Mouse (Mus musculus) stomach, embryonic 16.5 days (tissue): ENCODE measurements around the gene Ccna1. TPM values are rescaled to one million over a fixed set of nuclear protein-coding genes. Genes with fewer than 3 reads are reported as not detected.

Source experiments
- ATAC-seq: fragments of 200-750 bp; cut with Nextera tagmentation; 2 replicates; pipeline ENCODE4 v1.8.0; 2017; ENCODE audit warnings: moderate number of reproducible peaks, moderate TSS enrichment; ENCODE audit not compliant: insufficient read depth, low FRiP score
- H3K27ac ChIP-seq: fragments of 300-500 bp; sonication (generic); 2 replicates; pipeline ENCODE4 v1.5.1; 2014; ENCODE audit warnings: low read length
- H3K27me3 ChIP-seq: fragments of 300-500 bp; sonication (generic); 2 replicates; pipeline ENCODE4 v1.6.1; 2014; ENCODE audit warnings: low read length, control low read depth, mixed read lengths; ENCODE audit not compliant: control insufficient read depth, insufficient read depth
- H3K36me3 ChIP-seq: fragments of 300-500 bp; sonication (generic); 2 replicates; pipeline ENCODE4 v1.6.1; 2014; ENCODE audit warnings: low read length; ENCODE audit not compliant: control insufficient read depth, insufficient read depth
- H3K4me1 ChIP-seq: fragments of 300-500 bp; sonication (generic); 2 replicates; pipeline ENCODE4 v1.6.1; 2014; ENCODE audit warnings: low read length, control low read depth, mixed read lengths; ENCODE audit not compliant: control insufficient read depth, insufficient read depth
- H3K4me2 ChIP-seq: fragments of 300-500 bp; sonication (generic); 2 replicates; pipeline ENCODE4 v1.6.1; 2014; ENCODE audit warnings: low read depth, low read length, mixed read lengths
- H3K4me3 ChIP-seq: fragments of 300-500 bp; sonication (generic); replicated peaks from 2 replicates; pipeline ENCODE4 v1.5.1; 2014; ENCODE audit warnings: mild to moderate bottlenecking, low read length
- H3K9ac ChIP-seq: fragments of 300-500 bp; sonication (generic); 2 replicates; pipeline ENCODE4 v1.6.1; 2014; ENCODE audit warnings: low read length
- H3K9me3 ChIP-seq: fragments of 300-500 bp; sonication (generic); replicated peaks from 2 replicates; pipeline ENCODE4 v1.6.1; 2016; ENCODE audit warnings: low read length, control low read depth; ENCODE audit not compliant: control insufficient read depth
- WGBS: fragments of 180-500 bp; shearing (Covaris S2); extraction: QIAGEN DNeasy Blood & Tissue Kit; methylation state at CpG from one replicate; pipeline ENCODE4 v1.1.7; 2014; 5-methylcytosine and 5-hydroxymethylcytosine counted together
- polyA plus RNA-seq: library from polyadenylated mRNA; unstranded; fragments of >200 nt; fragmentation: Nextera tagmentation; extraction: Ambion mirVana; gene quantifications from 2 replicates; pipeline ENCODE4 v1.2.1, GENCODE M21; 2015

The Ccna1 gene
- polyA plus RNA-seq, 1 experiment from 2014 or later: 1.8 TPM

- H3K27ac ChIP-seq: no peak overlapping the region
- no peak for ATAC-seq
- no peaks in the 10 kb centered on the region for H3K27me3 ChIP-seq
- 66% methylated on average over 4 of the region's 4 CpGs for WGBS
- no peaks in the 10 kb centered on the region for H3K9me3 ChIP-seq
- H3K9ac ChIP-seq: no peak overlapping the region
- no peak overlapping the region for H3K4me2 ChIP-seq
- no peaks in the 10 kb centered on the region for H3K36me3 ChIP-seq
- no peak overlapping the region for H3K4me3 ChIP-seq
- H3K4me1 ChIP-seq: no peaks in the 10 kb centered on the region
Measured at GRCm38 (mm10) chr3:55004036-55004435, 51.3 kb downstream of the Ccna1 start.

DNA sequence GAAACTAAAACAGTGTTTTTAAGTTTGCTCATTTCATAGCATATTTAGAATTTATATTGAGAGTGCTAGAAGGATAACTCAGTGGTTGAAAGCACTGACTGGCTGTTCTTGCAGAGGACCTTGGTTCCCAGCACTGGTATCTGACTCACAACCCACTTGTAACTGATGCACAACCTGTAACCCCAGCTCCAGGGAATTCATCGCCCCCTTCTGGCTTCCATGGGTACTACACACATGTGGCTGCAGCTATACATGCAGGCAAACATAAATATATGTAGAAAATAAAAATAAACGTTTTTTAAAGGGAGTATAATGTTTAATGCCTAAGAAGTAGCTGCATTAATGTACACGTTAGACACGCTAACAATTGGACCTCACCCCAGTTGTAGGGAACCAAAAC lies 53.6 kb downstream of the Ccna1 start:
- no peaks in the 10 kb centered on the region for H3K9me3 ChIP-seq
- H3K4me2 ChIP-seq: no peak overlapping the region
- no peaks in the 10 kb centered on the region for H3K27me3 ChIP-seq
- H3K27ac ChIP-seq: no peak overlapping the region
- ATAC-seq: no peak
- H3K4me1 ChIP-seq: no peaks in the 10 kb centered on the region
- no peak overlapping the region for H3K4me3 ChIP-seq
- H3K9ac ChIP-seq: no peak overlapping the region
- no peaks in the 10 kb centered on the region for H3K36me3 ChIP-seq
- WGBS: 67% methylated on average over 4 of the region's 4 CpGs

Other genes with a start within 250 kb of the Ccna1 start
- gene Rfxap, start 247.7 kb downstream of the Ccna1 start, polyA plus RNA-seq: 19.0 and 19.4 TPM in 2 replicates
- 0.10 TPM in 2 replicates for gene Sertm1, start 139.6 kb downstream of the Ccna1 start, polyA plus RNA-seq
- 36.0 and 40.1 TPM in 2 replicates for gene Spg20, start 56.6 kb upstream of the Ccna1 start, polyA plus RNA-seq
- gene Ccdc169, start 81.8 kb upstream of the Ccna1 start, polyA plus RNA-seq: not detected in 2 replicates
- not detected in 2 replicates for gene Sohlh2, start 126.5 kb upstream of the Ccna1 start, polyA plus RNA-seq
- 9.8 and 11.8 TPM in 2 replicates for gene Dclk1, start 186.9 kb upstream of the Ccna1 start, polyA plus RNA-seq